Mouse (Mus musculus): ENCODE measurements around the gene Kcnma1. TPM values are rescaled to one million over a fixed set of nuclear protein-coding genes. Genes with fewer than 3 reads are reported as not detected.

The Kcnma1 gene
- polyA plus RNA-seq (2014; fragmentation: Nextera tagmentation; extraction: Ambion mirVana) = 0.39 and 0.52 TPM in 2 replicates

- no peak for ATAC-seq (replicated peaks; ENCODE audit: insufficient number of reproducible peaks, low FRiP score, low TSS enrichment)
- H3K27ac ChIP-seq (ENCODE audit: low read depth, low read length) = no peak within 1 kb of the TSS
- no peak within 1 kb of the TSS for H3K9ac ChIP-seq (ENCODE audit: low read depth, low read length)
- no peak within 1 kb of the TSS for H3K4me3 ChIP-seq (ENCODE audit: low read depth, low read length)
- H3K27me3 ChIP-seq (ENCODE audit: control insufficient read depth, insufficient read depth, low read length) = peaks cover 14% of the 10 kb centered on the region; the same call in 1 of the 2 replicates
- no peak within 1 kb of the TSS for H3K4me2 ChIP-seq
- H3K4me1 ChIP-seq (ENCODE audit: control insufficient read depth, insufficient read depth, low read length) = no peaks in the 10 kb centered on the region
- no peaks in the 10 kb centered on the region for H3K9me3 ChIP-seq (replicated peaks; ENCODE audit: control insufficient read depth, low read length)
- H3K36me3 ChIP-seq (ENCODE audit: control insufficient read depth, insufficient read depth, low read length) = no peaks in the 10 kb centered on the region
- 41% methylated on average over 3 of the region's 3 CpGs for WGBS (ENCODE audit: insufficient replicate concordance)
Measured at GRCm38 (mm10) chr14:24014391-24014790, at the start of gene Kcnma1. Kcnma1 (minus strand) TSS chr14:24014491.

- H3K27ac ChIP-seq (ENCODE audit: low read depth, low read length) = no peak overlapping the region
- no peak overlapping the region for H3K9ac ChIP-seq (ENCODE audit: low read depth, low read length)
- H3K27me3 ChIP-seq (ENCODE audit: control insufficient read depth, insufficient read depth, low read length) = no peaks in the 10 kb centered on the region
- H3K36me3 ChIP-seq (ENCODE audit: control insufficient read depth, insufficient read depth, low read length) = no peaks in the 10 kb centered on the region
- H3K4me1 ChIP-seq (ENCODE audit: control insufficient read depth, insufficient read depth, low read length) = no peaks in the 10 kb centered on the region
- no peaks in the 10 kb centered on the region for H3K9me3 ChIP-seq (replicated peaks; ENCODE audit: control insufficient read depth, low read length)
- no peak overlapping the region for H3K4me3 ChIP-seq (ENCODE audit: low read depth, low read length)
- no peak overlapping the region for H3K4me2 ChIP-seq
- WGBS (ENCODE audit: insufficient replicate concordance) = 36% methylated on average over 8 of the region's 8 CpGs
- ATAC-seq (replicated peaks; ENCODE audit: insufficient number of reproducible peaks, low FRiP score, low TSS enrichment) = no peak
Measured at GRCm38 (mm10) chr14:24059747-24060146, 45.5 kb upstream of the Kcnma1 start.

GRCm38 (mm10) chr14:24059287-24059686 is 45.0 kb upstream of the Kcnma1 start:
- Histone ChIP-seq H3K4me2 (no peak overlapping the region), H3K4me1 (ENCODE audit: control insufficient read depth, insufficient read depth, low read length) (no peaks in the 10 kb centered on the region), H3K27me3 (ENCODE audit: control insufficient read depth, insufficient read depth, low read length) (no peaks in the 10 kb centered on the region), H3K9me3 (replicated peaks; ENCODE audit: control insufficient read depth, low read length) (no peaks in the 10 kb centered on the region), H3K9ac (ENCODE audit: low read depth, low read length) (no peak overlapping the region), H3K4me3 (ENCODE audit: low read depth, low read length) (no peak overlapping the region), H3K27ac (ENCODE audit: low read depth, low read length) (no peak overlapping the region), H3K36me3 (ENCODE audit: control insufficient read depth, insufficient read depth, low read length) (no peaks in the 10 kb centered on the region)
- 76% methylated on average over 4 of the region's 4 CpGs for WGBS (ENCODE audit: insufficient replicate concordance)
- no peak for ATAC-seq (replicated peaks; ENCODE audit: insufficient number of reproducible peaks, low FRiP score, low TSS enrichment)

- Histone ChIP-seq H3K4me1 (ENCODE audit: control insufficient read depth, insufficient read depth, low read length) (no peaks in the 10 kb centered on the region), H3K27ac (ENCODE audit: low read depth, low read length) (no peak overlapping the region), H3K9ac (ENCODE audit: low read depth, low read length) (no peak overlapping the region), H3K4me2 (no peak overlapping the region), H3K4me3 (ENCODE audit: low read depth, low read length) (no peak overlapping the region), H3K9me3 (replicated peaks; ENCODE audit: control insufficient read depth, low read length) (no peaks in the 10 kb centered on the region), H3K27me3 (ENCODE audit: control insufficient read depth, insufficient read depth, low read length) (no peaks in the 10 kb centered on the region), H3K36me3 (ENCODE audit: control insufficient read depth, insufficient read depth, low read length) (no peaks in the 10 kb centered on the region)
- WGBS (ENCODE audit: insufficient replicate concordance) = 77% methylated on average over 2 of the region's 2 CpGs
- ATAC-seq (replicated peaks; ENCODE audit: insufficient number of reproducible peaks, low FRiP score, low TSS enrichment) = no peak
Measured at GRCm38 (mm10) chr14:24051821-24052220, 37.5 kb upstream of the Kcnma1 start.

- WGBS (ENCODE audit: insufficient replicate concordance) = 52% methylated on average over 2 of the region's 2 CpGs
Measured at GRCm38 (mm10) chr14:24036609-24037008, 22.3 kb upstream of the Kcnma1 start.

GRCm38 (mm10) chr14:24036208-24036535 is 21.9 kb upstream of the Kcnma1 start:
- H3K27me3 ChIP-seq (ENCODE audit: control insufficient read depth, insufficient read depth, low read length) = 0 out of 2 replicates have a peak, but pooled peaks cover 3% of the 10 kb centered on the region
- no peak overlapping the region for H3K27ac ChIP-seq (ENCODE audit: low read depth, low read length)
- no peak overlapping the region for H3K4me3 ChIP-seq (ENCODE audit: low read depth, low read length)
- no peak for ATAC-seq (replicated peaks; ENCODE audit: insufficient number of reproducible peaks, low FRiP score, low TSS enrichment)
- whole genome bisulfite sequencing (ENCODE audit: insufficient replicate concordance) = 18% methylated on average over 4 of the region's 4 CpGs
- H3K36me3 ChIP-seq (ENCODE audit: control insufficient read depth, insufficient read depth, low read length) = no peaks in the 10 kb centered on the region
- H3K9me3 ChIP-seq (replicated peaks; ENCODE audit: control insufficient read depth, low read length) = no peaks in the 10 kb centered on the region
- no peak overlapping the region for H3K4me2 ChIP-seq
- no peak overlapping the region for H3K9ac ChIP-seq (ENCODE audit: low read depth, low read length)
- H3K4me1 ChIP-seq (ENCODE audit: control insufficient read depth, insufficient read depth, low read length) = peaks cover 10% of the 10 kb centered on the region

More at GRCm38 (mm10) chr14:24036609-24037008, 22.3 kb upstream of the Kcnma1 start:
- no peaks in the 10 kb centered on the region for H3K36me3 ChIP-seq (ENCODE audit: control insufficient read depth, insufficient read depth, low read length)
- no peak overlapping the region for H3K4me3 ChIP-seq (ENCODE audit: low read depth, low read length)
- 0 out of 2 replicates have a peak, but pooled peaks cover 4% of the 10 kb centered on the region for H3K27me3 ChIP-seq (ENCODE audit: control insufficient read depth, insufficient read depth, low read length)
- peaks cover 10% of the 10 kb centered on the region for H3K4me1 ChIP-seq (ENCODE audit: control insufficient read depth, insufficient read depth, low read length)
- no peaks in the 10 kb centered on the region for H3K9me3 ChIP-seq (replicated peaks; ENCODE audit: control insufficient read depth, low read length)
- H3K9ac ChIP-seq (ENCODE audit: low read depth, low read length) = no peak overlapping the region
- no peak overlapping the region for H3K4me2 ChIP-seq
- no peak overlapping the region for H3K27ac ChIP-seq (ENCODE audit: low read depth, low read length)
- no peak for ATAC-seq (replicated peaks; ENCODE audit: insufficient number of reproducible peaks, low FRiP score, low TSS enrichment)

- no peak overlapping the region for H3K27ac ChIP-seq (ENCODE audit: low read depth, low read length)
- no peak overlapping the region for H3K4me2 ChIP-seq
- no peak overlapping the region for H3K9ac ChIP-seq (ENCODE audit: low read depth, low read length)
- ATAC-seq (replicated peaks; ENCODE audit: insufficient number of reproducible peaks, low FRiP score, low TSS enrichment) = no peak
- H3K4me3 ChIP-seq (ENCODE audit: low read depth, low read length) = no peak overlapping the region
- peaks cover 10% of the 10 kb centered on the region for H3K4me1 ChIP-seq (ENCODE audit: control insufficient read depth, insufficient read depth, low read length)
- no peaks in the 10 kb centered on the region for H3K36me3 ChIP-seq (ENCODE audit: control insufficient read depth, insufficient read depth, low read length)
- 10% methylated on average over 11 of the region's 11 CpGs for WGBS (ENCODE audit: insufficient replicate concordance)
- H3K27me3 ChIP-seq (ENCODE audit: control insufficient read depth, insufficient read depth, low read length) = 0 out of 2 replicates have a peak, but pooled peaks cover 3% of the 10 kb centered on the region
- no peaks in the 10 kb centered on the region for H3K9me3 ChIP-seq (replicated peaks; ENCODE audit: control insufficient read depth, low read length)
Measured at GRCm38 (mm10) chr14:24035486-24036207, 21.4 kb upstream of the Kcnma1 start.

- H3K4me1 ChIP-seq (ENCODE audit: control insufficient read depth, insufficient read depth, low read length) = peaks cover 10% of the 10 kb centered on the region
- H3K9ac ChIP-seq (ENCODE audit: low read depth, low read length) = no peak overlapping the region
- no peak for ATAC-seq (replicated peaks; ENCODE audit: insufficient number of reproducible peaks, low FRiP score, low TSS enrichment)
- no peak overlapping the region for H3K4me2 ChIP-seq
- H3K27ac ChIP-seq (ENCODE audit: low read depth, low read length) = no peak overlapping the region
- 0 out of 2 replicates have a peak, but pooled peaks cover 3% of the 10 kb centered on the region for H3K27me3 ChIP-seq (ENCODE audit: control insufficient read depth, insufficient read depth, low read length)
- H3K9me3 ChIP-seq (replicated peaks; ENCODE audit: control insufficient read depth, low read length) = no peaks in the 10 kb centered on the region
- H3K4me3 ChIP-seq (ENCODE audit: low read depth, low read length) = no peak overlapping the region
- 73% methylated on average over 7 of the region's 7 CpGs for WGBS (ENCODE audit: insufficient replicate concordance)
- H3K36me3 ChIP-seq (ENCODE audit: control insufficient read depth, insufficient read depth, low read length) = no peaks in the 10 kb centered on the region
Measured at GRCm38 (mm10) chr14:24032876-24033389, 18.6 kb upstream of the Kcnma1 start.

- no peak for ATAC-seq (replicated peaks; ENCODE audit: insufficient number of reproducible peaks, low FRiP score, low TSS enrichment)
- H3K9me3 ChIP-seq (replicated peaks; ENCODE audit: control insufficient read depth, low read length) = no peaks in the 10 kb centered on the region
- no peaks in the 10 kb centered on the region for H3K36me3 ChIP-seq (ENCODE audit: control insufficient read depth, insufficient read depth, low read length)
- H3K27me3 ChIP-seq (ENCODE audit: control insufficient read depth, insufficient read depth, low read length) = 0 out of 2 replicates have a peak, but pooled peaks cover 3% of the 10 kb centered on the region
- no peak overlapping the region for H3K27ac ChIP-seq (ENCODE audit: low read depth, low read length)
- 65% methylated on average over 3 of the region's 3 CpGs for WGBS (ENCODE audit: insufficient replicate concordance)
- peaks cover 10% of the 10 kb centered on the region for H3K4me1 ChIP-seq (ENCODE audit: control insufficient read depth, insufficient read depth, low read length)
- H3K4me2 ChIP-seq = no peak overlapping the region
- no peak overlapping the region for H3K9ac ChIP-seq (ENCODE audit: low read depth, low read length)
- H3K4me3 ChIP-seq (ENCODE audit: low read depth, low read length) = no peak overlapping the region
Measured at GRCm38 (mm10) chr14:24032201-24032600, 17.9 kb upstream of the Kcnma1 start.

All from heart, embryonic 11.5 days (tissue).